Mouse (Mus musculus): ENCODE measurements around the gene Sf3a1.
A peak's percentile ranks its signal among the peaks of the same experiment; 100 is the strongest.

The Sf3a1 gene

DNA sequence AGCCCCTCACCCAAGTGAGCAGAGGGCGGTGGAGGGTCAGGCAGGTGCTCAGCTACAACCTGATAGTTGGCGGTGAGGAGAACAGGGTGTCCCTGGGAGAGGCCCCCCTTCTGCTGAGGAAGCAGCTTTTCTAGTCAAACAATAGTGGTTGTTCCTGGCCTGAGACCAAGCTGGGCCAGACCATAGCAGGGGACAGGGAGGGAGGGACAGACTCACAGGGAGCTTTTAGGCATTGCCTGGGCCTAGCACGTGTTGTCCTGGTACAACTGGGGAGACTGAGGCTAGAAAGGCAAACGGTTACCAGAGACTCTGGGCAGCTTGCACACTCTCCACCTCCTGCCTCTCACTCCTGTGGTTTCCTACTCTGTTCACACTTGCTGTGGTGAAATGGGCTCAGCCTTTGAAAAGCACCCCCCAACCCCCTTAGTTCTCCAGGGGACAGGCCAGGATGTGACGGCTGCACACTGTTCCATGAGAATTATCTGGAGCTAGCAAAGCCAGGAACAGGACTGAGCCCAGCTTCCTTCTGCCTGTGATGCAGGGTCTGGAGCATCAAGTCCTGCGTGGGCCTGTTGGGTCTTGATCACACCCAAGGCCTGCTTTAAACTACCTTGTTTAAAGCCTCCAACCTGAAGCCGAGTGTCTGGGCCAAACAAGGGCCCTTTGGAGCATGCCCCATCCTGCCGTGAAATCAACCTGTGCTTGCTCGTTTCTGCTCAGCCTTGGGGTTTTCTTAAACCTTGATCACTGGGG is 56.3 kb downstream of the Sf3a1 start:
- DNase-seq (ENCODE audit: low spot score), result no peak

GRCm38 (mm10) chr11:4217914-4218629 is 57.9 kb downstream of the Sf3a1 start, which contains the start of gene Castor1:
Gene Castor1, plus strand, starts transcription at chr11:4218225.
- no peak for DNase-seq (ENCODE audit: low spot score)

- no peak for DNase-seq (ENCODE audit: low spot score)
These were observed 58.5 kb downstream of the Sf3a1 start for GRCm38 (mm10) chr11:4218637-4219036.

GRCm38 (mm10) chr11:4219317-4219751 is 59.2 kb downstream of the Sf3a1 start:
- DNase-seq (ENCODE audit: low spot score), result peak; percentile 93

DNA sequence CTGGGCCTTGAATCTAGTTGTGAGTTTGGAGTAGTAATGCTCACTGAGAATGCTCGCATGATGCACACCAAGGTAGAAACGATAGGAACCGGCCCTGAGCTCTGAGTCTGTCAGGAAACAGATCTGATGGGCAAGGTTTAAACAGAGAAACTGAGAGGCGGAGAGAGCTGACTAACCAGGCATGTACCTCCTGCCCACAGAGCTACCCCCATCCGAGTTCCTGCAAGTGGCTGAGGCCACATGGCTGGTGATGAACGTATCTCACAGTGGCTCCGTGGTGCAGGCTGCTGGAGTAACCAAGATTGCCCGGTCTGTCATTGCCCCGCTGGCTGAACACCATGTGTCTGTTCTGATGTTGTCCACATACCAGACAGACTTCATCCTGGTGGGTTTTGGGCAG is 59.8 kb downstream of the Sf3a1 start:
- DNase-seq (ENCODE audit: low spot score), result no peak

DNA sequence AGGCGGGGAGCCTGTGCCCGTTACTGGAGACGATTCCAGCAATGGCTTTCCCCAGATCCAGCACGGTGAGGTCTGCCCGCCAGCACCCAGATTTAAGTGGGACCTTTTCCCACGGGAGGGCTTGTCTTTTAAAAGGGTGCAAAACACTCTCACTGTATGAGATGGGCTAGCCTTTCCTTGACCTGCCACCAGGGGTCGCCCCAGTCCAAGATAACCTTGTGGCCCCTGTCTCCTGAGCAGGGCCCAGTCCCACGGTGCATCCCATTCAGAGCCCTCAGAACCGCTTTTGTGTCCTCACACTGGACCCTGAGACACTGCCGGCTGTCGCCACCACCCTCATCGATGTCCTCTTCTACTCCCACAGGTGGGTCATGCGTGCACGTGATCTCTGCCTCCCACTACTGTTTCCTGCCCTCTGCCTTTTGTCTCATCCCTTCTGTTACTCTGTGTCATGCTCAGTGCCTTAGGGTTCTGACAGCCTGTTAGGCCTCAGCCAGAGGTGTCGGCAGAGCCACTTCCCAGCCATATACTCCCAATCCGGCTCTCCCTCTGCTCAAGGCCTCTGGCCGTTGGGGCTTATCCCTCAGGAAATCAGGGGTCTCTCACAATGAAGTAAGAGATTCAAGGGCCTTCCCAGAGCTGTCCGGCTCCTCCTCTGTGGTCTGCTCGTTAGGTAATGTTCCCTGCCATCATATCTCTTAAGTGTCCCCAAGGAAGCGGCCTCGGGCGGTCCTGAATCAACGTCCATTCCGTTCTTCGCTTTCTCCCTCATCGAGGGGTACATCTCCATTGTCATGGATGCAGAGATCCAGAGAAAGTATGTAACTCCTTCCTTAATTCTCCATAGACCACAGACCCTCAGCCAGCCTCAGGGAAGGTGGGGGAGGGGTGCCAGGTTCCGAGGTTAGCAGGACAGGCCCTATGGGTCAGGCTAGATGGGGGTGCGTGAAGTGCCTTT is 60.6 kb downstream of the Sf3a1 start:
- peak; percentile 77 for DNase-seq (ENCODE audit: low spot score)

GRCm38 (mm10) chr11:4222046-4222950 is 62.1 kb downstream of the Sf3a1 start:
- DNase-seq (ENCODE audit: low spot score), result peak; percentile 39

DNA sequence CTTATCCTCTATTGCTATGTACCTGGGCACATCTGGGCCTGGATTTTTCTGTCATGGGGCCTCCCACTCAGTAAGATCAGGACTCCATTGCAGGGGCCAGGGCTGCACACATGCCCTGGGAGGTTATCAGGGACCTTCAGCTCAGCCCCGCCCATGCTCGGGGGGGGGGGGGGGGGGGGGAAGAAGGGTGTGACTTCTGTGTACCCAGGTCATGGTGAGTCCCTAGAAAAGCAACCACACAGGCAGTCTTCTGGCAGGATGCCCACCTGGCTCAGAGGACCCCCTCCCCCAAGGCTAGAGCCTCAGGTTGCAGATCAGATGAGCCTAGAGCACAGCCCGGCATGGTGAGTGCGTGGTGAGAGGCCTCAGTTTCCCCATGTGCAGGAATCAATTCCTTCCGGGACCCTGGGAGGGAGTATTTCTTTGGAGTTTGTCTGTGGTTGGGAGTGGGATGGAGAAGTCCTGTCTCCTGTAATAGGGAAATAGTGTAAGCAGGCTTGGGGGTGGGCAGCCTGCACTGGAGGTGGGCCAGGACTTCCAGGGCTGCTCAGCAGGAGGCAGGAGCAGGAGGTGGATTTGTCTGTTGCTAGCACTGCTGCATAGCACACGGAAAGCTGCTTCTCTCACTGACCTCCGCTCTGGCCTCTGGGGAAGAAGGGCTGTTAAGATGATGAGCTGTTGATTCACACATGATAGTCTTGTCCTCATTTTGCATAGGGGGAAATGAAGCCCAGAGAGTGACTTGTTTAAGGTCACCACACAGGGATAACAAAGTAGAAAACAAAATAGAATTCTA is 63.4 kb downstream of the Sf3a1 start:
- no peak for DNase-seq (ENCODE audit: low spot score)

GRCm38 (mm10) chr11:4224223-4224622 is 64.1 kb downstream of the Sf3a1 start:
- no peak for DNase-seq (ENCODE audit: low spot score)

DNA sequence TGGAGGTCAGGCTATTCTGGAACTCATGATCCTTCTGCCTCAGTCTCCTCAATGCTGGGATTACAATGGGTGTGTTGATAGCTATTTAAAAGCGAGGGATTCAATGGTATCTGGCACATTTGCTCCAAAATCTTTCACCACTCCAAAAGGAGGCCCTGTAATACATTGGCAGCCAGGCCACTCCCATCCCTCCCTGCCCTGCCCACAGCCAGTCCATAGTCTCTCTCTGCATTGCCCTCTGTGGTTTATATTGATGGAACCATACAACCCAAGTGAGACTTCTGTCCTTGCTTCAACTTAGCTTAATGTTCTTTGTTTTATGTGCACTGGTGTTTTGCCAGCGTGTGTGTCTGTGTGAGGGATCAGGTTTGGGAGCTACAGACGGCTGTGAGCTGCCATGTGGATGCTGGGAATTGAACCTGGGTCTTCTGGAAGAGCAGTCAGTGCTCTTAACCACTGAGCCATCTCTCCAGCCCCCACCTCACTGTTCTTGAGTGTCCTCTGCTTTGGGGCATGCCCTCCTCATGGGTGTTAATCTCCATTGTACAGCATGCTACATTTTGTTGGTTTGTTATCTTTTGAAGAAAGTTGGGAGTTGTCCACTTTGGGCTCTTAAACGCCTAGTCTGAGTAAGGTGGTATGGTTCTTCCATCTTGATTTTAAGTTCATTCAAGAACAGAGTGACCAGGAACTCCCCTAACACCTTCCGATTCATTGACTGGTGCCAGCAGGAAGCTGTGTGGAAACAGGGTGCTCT is 66.6 kb downstream of the Sf3a1 start:
- no peak for DNase-seq (ENCODE audit: low spot score)

DNA sequence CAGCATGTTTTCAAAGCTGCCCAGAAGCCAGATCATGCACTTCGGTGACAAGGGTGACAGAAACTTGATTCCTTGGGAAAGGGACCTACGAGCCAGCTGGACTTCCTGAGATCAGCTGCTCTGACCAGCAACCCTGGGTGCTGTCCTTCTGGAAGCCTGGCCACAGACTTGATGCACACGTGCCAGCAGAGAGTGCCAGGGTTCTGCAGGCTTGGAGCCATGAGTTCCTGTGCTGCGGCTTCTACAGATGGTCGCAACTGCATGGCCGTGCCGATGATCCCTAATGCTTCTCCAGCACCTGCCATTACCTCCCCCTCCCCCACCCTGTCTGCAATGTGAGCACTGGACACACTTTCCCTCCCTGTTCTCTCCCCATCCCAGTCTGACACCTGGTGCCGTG is 68.3 kb downstream of the Sf3a1 start:
- DNase-seq (ENCODE audit: low spot score), result peak; percentile 85

DNA sequence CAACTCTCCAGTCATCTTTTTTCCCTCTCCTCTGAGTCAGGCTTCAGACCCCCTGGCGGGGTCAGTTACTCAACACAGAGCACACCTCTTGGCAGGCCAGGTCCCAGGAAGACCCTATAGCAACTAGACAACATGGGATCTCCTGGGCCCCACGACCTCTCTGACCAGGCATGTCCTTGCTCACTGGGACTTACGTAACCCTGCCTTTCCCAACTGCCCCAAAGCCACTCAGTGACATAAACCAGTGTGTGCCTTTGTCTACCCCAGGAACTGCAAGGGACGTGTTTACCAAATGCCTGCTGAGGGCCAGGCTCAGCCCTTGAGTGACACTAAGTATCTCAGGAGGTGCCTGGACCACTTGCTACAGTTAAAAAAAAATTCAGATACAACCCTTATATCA is 69.7 kb downstream of the Sf3a1 start:
- no peak for DNase-seq (ENCODE audit: low spot score)

DNA sequence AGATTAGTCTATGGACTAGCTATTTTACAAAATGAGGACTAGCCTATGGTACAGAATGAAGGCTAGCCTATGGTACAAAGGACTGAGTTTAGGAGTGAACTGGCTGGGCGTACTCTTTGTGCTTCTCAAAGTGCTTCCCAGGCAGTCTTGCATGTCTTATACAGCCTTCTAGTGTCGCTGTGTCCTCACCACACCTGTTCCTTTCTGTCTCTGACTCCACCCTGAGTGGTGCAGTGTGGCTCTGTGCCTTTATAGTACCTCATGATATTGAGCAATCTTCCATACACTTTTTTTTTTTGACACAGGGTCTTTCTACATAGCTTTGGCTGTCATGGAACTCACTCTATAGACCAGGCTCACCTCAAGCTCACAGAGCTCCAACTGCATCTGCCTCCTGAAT is 71.3 kb downstream of the Sf3a1 start:
- no peak for DNase-seq (ENCODE audit: low spot score)

Data from adipocyte (in vitro differentiated cells).